Mouse (Mus musculus) liver, embryonic 15.5 days (tissue): ENCODE results near the gene Mcfd2. TPM values are rescaled to one million over a fixed set of nuclear protein-coding genes. Genes with fewer than 3 reads are reported as not detected.
"Not testable (repeated sequence)": the region's sequence is repeated elsewhere in the genome, so short reads cannot be mapped to it uniquely, and the experiment has no call there.

Experiments used
- ATAC-seq: fragments of 200-750 bp; cut with Nextera tagmentation; 2 replicates; pipeline ENCODE4 v1.8.0; 2017; ENCODE audit warnings: moderate number of reproducible peaks, mild to moderate bottlenecking, moderate library complexity; ENCODE audit not compliant: insufficient read depth
- H3K27ac ChIP-seq: fragments of 300-500 bp; sonication (generic); replicated peaks from 2 replicates; pipeline ENCODE4 v1.5.1; 2015; ENCODE audit warnings: mild to moderate bottlenecking, inconsistent platforms
- H3K27me3 ChIP-seq: fragments of 300-500 bp; sonication (generic); 2 replicates; pipeline ENCODE4 v1.6.1; 2015; ENCODE audit warnings: mild to moderate bottlenecking, inconsistent platforms
- H3K36me3 ChIP-seq: fragments of 300-500 bp; sonication (generic); replicated peaks from 2 replicates; pipeline ENCODE4 v1.6.1; 2015; ENCODE audit warnings: moderate library complexity, mild to moderate bottlenecking, inconsistent platforms
- H3K4me1 ChIP-seq: fragments of 300-500 bp; sonication (generic); replicated peaks from 2 replicates; pipeline ENCODE4 v1.6.1; 2015; ENCODE audit warnings: inconsistent platforms
- H3K4me2 ChIP-seq: fragments of 300-500 bp; sonication (generic); 2 replicates; pipeline ENCODE4 v1.6.1; 2015; ENCODE audit warnings: moderate library complexity, mild to moderate bottlenecking, inconsistent platforms
- H3K4me3 ChIP-seq: fragments of 300-500 bp; sonication (generic); replicated peaks from 2 replicates; pipeline ENCODE4 v1.5.1; 2015; ENCODE audit warnings: mild to moderate bottlenecking, inconsistent platforms
- H3K9ac ChIP-seq: fragments of 300-500 bp; sonication (generic); 2 replicates; pipeline ENCODE4 v1.6.1; 2015; ENCODE audit warnings: moderate library complexity, mild to moderate bottlenecking, inconsistent platforms
- H3K9me3 ChIP-seq: fragments of 300-500 bp; sonication (generic); replicated peaks from 2 replicates; pipeline ENCODE4 v1.6.1; 2016; ENCODE audit warnings: inconsistent platforms
- WGBS: fragments of 180-500 bp; shearing (Covaris S2); methylation state at CpG from one replicate; pipeline ENCODE4 v1.1.7; 2015; ENCODE audit warnings: mixed read lengths; ENCODE audit not compliant: insufficient replicate concordance; 5-methylcytosine and 5-hydroxymethylcytosine counted together
- polyA plus RNA-seq: library from polyadenylated mRNA; unstranded; fragments of >200 nt; fragmentation: Nextera tagmentation; extraction: Ambion mirVana; gene quantifications from 2 replicates; pipeline ENCODE4 v1.2.1, GENCODE M21; 2015

The Mcfd2 gene
- polyA plus RNA-seq, 1 experiment from 2014 or later: 74.1 TPM

DNA sequence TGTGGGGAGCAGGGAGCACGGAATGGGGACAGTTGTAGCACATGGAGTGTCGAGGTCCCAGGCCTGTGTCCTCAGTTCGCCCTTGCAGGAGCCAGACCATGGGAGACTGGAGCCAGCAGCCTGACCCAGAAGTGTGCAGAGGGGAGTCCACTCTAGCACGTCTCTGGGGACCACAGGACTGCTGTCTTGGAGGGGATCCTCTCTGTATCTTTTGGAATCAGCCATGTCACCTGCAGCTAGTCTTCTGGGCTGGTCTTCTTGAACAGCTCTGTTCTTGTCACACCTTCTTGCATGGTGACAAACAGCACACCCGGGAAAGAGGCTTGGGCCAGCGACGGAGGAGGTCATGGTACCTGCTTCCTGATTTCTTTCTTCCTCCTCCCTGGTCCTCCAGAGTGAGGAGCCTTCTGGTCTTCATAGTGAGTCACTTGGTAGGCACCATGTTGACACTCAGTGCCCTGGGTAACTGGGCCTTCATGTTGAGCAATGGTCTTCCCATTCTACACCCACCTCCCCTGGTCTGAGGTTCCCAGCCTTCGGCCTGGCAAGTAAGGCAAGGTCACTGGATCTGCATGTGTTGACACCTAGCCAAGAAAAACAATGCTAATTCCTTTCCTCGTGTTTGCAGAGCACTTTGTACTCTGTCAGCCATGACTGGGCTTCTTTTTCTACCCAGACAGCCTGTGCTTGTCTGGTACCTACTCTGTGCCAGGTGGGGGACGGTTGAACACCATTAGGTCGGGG is 38.6 kb upstream of the Mcfd2 start:
- no peak overlapping the region for H3K4me2 ChIP-seq
- H3K9ac ChIP-seq: no peak overlapping the region
- H3K27ac ChIP-seq: 0 out of 2 replicates have a peak overlapping the region, but pooled peaks have one; percentile 41
- WGBS: 67% methylated on average over 11 of the region's 11 CpGs
- peaks cover 33% of the 10 kb centered on the region for H3K4me1 ChIP-seq
- no peak for ATAC-seq
- no peaks in the 10 kb centered on the region for H3K9me3 ChIP-seq
- no peak overlapping the region for H3K4me3 ChIP-seq
- H3K27me3 ChIP-seq: no peaks in the 10 kb centered on the region
- H3K36me3 ChIP-seq: peaks cover 13% of the 10 kb centered on the region

DNA sequence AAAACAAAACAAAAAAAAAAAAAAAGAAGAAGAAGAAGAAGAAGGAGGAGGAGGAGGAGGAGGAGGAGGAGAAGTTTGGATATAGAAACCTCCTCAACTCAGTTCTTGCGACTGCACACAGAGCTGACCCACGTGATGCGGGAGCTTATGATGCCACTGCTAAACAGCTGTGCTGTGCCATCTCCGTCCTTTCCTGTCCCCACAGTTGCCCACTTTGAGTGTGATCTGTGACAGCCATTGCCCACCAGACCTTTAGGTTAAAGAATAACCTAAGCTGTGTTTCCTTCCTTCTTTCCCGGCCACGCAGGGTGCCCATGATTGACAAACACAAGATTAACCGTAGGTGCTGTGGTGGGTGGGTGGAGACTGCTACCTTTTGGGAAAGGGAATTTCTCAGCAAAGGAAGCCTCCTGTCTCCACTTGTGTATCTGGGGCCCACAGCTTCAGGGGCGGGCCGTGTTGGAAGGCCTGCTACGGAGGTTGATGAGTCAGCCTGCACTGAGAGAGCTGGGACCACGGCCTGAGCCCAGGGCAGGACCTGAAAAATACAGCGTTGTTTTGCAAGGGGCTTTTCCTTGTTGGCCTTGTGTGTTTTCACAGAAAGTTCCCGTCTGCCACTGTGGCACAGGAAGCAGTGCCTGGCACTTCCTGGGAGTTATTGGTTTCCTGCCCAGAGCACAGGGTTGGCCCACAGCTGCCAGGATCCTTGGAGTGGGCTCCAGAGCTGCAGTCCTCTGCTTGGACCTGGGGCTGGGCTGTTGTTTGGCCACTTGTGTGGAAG is 36.5 kb upstream of the Mcfd2 start:
- Histone ChIP-seq H3K9ac (no peak overlapping the region), H3K4me1 (peaks cover 43% of the 10 kb centered on the region), H3K9me3 (no peaks in the 10 kb centered on the region), H3K4me2 (no peak overlapping the region; the same call in 1 of the 2 replicates), H3K36me3 (0 out of 2 replicates have a peak, but pooled peaks cover 2% of the 10 kb centered on the region), H3K27me3 (no peaks in the 10 kb centered on the region), H3K4me3 (no peak overlapping the region), H3K27ac (peak overlapping the region; percentile 61)
- 24% methylated on average over 13 of the region's 13 CpGs for WGBS
- ATAC-seq: no peak

DNA sequence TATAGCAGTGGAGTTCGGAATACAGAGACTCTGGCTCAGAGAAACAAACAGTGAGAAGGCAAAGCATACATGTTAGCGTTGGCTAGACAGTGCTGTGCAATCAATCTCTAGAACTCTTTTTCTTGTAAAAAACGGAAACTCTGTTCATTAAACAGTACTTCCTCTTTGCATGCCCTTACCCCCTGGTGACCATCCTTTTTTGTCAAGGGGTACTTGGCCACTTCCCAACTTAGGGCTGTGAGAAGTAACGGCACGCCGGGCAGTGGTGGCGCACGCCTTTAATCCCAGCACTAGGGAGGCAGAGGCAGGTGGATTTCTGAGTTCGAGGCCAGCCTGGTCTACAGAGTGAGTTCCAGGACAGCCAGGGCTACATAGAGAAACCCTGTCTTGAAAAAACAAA is 35.9 kb upstream of the Mcfd2 start:
- H3K4me2 ChIP-seq, ATAC-seq, H3K4me3 ChIP-seq, H3K27me3 ChIP-seq, H3K9me3 ChIP-seq, H3K9ac ChIP-seq, H3K36me3 ChIP-seq, H3K27ac ChIP-seq: not testable (repeated sequence)
- WGBS: 45% methylated on average over 9 of the region's 9 CpGs
- H3K4me1 ChIP-seq: peaks cover 43% of the 10 kb centered on the region

DNA sequence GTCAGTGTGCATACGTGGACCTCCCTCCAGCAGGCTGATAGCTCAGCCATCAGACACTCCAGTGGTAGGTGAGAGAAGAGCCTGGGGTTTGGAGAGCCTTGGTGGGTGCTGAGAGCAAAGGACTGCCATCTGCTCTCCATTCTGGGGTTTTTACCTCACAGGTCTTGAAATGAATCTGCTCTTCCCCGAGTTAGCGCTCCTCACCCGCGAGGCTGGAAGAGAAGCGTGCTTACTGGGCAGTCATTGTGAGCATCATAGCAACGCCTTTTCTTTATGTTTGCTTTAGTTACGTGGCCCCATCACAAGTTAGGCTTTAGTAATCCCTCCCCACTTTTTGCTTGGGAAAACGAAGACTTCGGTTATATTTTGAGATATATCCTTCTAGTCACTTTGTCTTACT is 34.6 kb upstream of the Mcfd2 start:
- H3K9me3 ChIP-seq: no peaks in the 10 kb centered on the region
- H3K4me2 ChIP-seq: no peak overlapping the region
- H3K9ac ChIP-seq: no peak overlapping the region
- peaks cover 2% of the 10 kb centered on the region; the same call in 1 of the 2 replicates for H3K36me3 ChIP-seq
- ATAC-seq: no peak
- peaks cover 55% of the 10 kb centered on the region for H3K4me1 ChIP-seq
- no peak overlapping the region for H3K4me3 ChIP-seq
- no peaks in the 10 kb centered on the region for H3K27me3 ChIP-seq
- H3K27ac ChIP-seq: no peak overlapping the region
- 85% methylated on average over 10 of the region's 10 CpGs for WGBS

DNA sequence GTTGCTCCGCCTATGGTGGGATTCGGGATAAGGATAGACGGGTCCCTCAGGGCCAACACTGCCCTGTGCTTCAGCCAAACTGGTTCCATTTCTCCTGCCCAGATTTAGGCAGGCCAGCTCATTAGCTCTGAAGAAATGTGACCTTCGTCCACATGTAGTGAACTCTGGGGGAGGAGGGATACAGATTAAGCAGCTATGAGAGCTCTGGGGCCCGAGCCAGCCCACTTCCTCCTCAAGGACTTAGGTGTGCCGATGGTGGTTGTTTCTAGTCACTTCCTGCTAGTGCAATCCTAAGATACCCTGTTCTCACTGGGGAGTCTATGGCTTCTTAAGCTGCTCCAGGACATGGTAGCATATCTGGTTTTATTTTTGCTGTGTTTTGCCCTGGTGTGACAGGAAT is 33.2 kb upstream of the Mcfd2 start:
- peaks cover 16% of the 10 kb centered on the region for H3K36me3 ChIP-seq
- ATAC-seq: peak; percentile 20; the same call in 1 of the 2 replicates
- 40% methylated on average over 6 of the region's 6 CpGs for WGBS
- no peaks in the 10 kb centered on the region for H3K27me3 ChIP-seq
- H3K27ac ChIP-seq: peak overlapping the region; percentile 62; the same call in 1 of the 2 replicates
- H3K9me3 ChIP-seq: no peaks in the 10 kb centered on the region
- no peak overlapping the region for H3K4me3 ChIP-seq
- H3K4me2 ChIP-seq: no peak overlapping the region
- H3K9ac ChIP-seq: no peak overlapping the region
- H3K4me1 ChIP-seq: peaks cover 52% of the 10 kb centered on the region

DNA sequence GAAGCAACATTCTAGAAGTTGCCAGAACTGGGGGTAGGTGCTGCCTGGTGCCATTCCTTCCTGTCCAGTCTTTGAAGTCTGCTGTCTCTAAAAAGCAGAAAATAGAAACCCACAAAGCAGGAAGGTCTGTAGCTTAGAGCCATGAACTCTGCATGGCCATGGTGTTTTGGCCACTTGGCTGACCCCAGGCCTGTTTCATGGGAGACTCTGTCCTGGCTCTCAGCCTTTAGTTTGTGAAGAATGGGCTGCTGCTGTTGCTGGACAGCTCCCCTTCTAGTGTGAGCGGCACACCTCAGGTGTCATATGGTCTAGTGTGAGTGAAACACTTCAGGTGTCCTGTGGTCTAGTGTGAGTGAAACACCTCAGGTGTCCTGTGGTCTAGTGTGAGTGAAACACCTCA is 31.0 kb upstream of the Mcfd2 start:
- H3K36me3 ChIP-seq: peaks cover 39% of the 10 kb centered on the region
- not testable (repeated sequence) for H3K4me2 ChIP-seq, H3K9ac ChIP-seq, H3K9me3 ChIP-seq, H3K27me3 ChIP-seq, ATAC-seq, H3K27ac ChIP-seq, H3K4me3 ChIP-seq
- WGBS: 77% methylated on average over 1 of the region's 1 CpGs
- H3K4me1 ChIP-seq: peaks cover 37% of the 10 kb centered on the region

GRCm38 (mm10) chr17:87295738-87296137 is 30.0 kb upstream of the Mcfd2 start:
- H3K27me3 ChIP-seq: no peaks in the 10 kb centered on the region

GRCm38 (mm10) chr17:87293125-87293524 is 27.4 kb upstream of the Mcfd2 start:
- Histone ChIP-seq H3K27ac (no peak overlapping the region), H3K4me1 (peaks cover 28% of the 10 kb centered on the region), H3K36me3 (peaks cover 47% of the 10 kb centered on the region), H3K4me3 (no peak overlapping the region), H3K9ac (no peak overlapping the region), H3K27me3 (no peaks in the 10 kb centered on the region), H3K4me2 (no peak overlapping the region), H3K9me3 (no peaks in the 10 kb centered on the region)
- ATAC-seq: no peak
- 76% methylated on average over 5 of the region's 5 CpGs for WGBS

More at GRCm38 (mm10) chr17:87295738-87296137, 30.0 kb upstream of the Mcfd2 start:
- Histone ChIP-seq H3K9ac (no peak overlapping the region), H3K36me3 (peaks cover 43% of the 10 kb centered on the region), H3K4me3 (no peak overlapping the region), H3K27ac (no peak overlapping the region), H3K9me3 (no peaks in the 10 kb centered on the region), H3K4me2 (no peak overlapping the region), H3K4me1 (peaks cover 41% of the 10 kb centered on the region)
- 51% methylated on average over 7 of the region's 7 CpGs for WGBS
- ATAC-seq: no peak

DNA sequence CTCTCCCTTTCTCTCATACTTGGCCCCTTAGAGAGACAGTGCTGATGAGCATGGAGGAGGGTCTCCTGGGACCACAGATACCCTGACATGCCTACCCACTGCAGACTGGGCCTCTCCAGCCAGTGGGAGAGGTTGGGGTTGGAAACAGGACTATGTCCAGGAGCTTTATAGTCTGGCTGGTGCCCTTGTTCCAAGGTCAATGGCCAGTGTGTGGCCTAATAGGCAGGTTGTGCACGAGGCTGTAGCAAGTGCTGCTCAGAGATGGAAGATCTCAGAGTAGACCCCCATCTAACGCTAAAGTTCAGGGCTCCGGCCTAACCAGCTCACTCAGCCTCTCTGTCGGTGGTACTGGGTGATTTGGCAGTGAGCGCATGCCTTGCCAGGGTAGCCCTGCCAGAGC is 26.0 kb upstream of the Mcfd2 start:
- ATAC-seq: no peak
- peaks cover 47% of the 10 kb centered on the region for H3K36me3 ChIP-seq
- H3K27ac ChIP-seq: no peak overlapping the region
- H3K4me3 ChIP-seq: no peak overlapping the region
- peaks cover 40% of the 10 kb centered on the region for H3K4me1 ChIP-seq
- no peak overlapping the region for H3K9ac ChIP-seq
- H3K4me2 ChIP-seq: no peak overlapping the region
- WGBS: 77% methylated on average over 5 of the region's 5 CpGs
- H3K27me3 ChIP-seq: no peaks in the 10 kb centered on the region
- H3K9me3 ChIP-seq: no peaks in the 10 kb centered on the region

DNA sequence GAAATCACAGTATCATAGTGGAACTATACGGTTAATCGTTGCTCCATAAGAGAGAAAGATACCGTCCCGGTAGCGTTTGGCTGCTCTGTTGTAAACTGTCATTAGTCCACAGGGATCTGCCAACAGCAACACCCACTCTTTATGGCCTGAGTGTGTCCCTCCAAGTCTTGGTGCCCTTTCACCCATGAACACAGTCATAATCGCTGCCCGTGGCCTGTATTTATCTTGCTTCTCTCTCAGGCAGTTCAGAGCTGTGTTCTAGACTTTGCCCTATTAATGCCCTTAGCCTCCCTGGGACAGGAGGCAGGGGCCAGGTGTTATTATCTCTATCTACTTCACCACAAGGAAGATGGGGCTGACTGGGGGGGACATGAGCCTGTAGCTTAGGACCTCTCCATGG is 25.3 kb upstream of the Mcfd2 start:
- 75% methylated on average over 7 of the region's 7 CpGs for WGBS
- Histone ChIP-seq H3K9ac (no peak overlapping the region), H3K4me2 (no peak overlapping the region), H3K27me3 (no peaks in the 10 kb centered on the region), H3K36me3 (peaks cover 47% of the 10 kb centered on the region), H3K27ac (no peak overlapping the region), H3K9me3 (no peaks in the 10 kb centered on the region), H3K4me1 (peaks cover 41% of the 10 kb centered on the region), H3K4me3 (no peak overlapping the region)
- ATAC-seq: peak; percentile 25; the same call in 1 of the 2 replicates

- WGBS: 70% methylated on average over 5 of the region's 5 CpGs
- ATAC-seq: no peak
- Histone ChIP-seq H3K4me1 (peaks cover 43% of the 10 kb centered on the region), H3K4me2 (no peak overlapping the region), H3K27ac (no peak overlapping the region), H3K36me3 (peaks cover 37% of the 10 kb centered on the region), H3K9ac (no peak overlapping the region), H3K27me3 (no peaks in the 10 kb centered on the region), H3K9me3 (no peaks in the 10 kb centered on the region), H3K4me3 (no peak overlapping the region)
Observed at GRCm38 (mm10) chr17:87289367-87289766, 23.6 kb upstream of the Mcfd2 start.
